Mouse (Mus musculus): ENCODE data around the gene Slc9a9.

The Slc9a9 gene

DNA sequence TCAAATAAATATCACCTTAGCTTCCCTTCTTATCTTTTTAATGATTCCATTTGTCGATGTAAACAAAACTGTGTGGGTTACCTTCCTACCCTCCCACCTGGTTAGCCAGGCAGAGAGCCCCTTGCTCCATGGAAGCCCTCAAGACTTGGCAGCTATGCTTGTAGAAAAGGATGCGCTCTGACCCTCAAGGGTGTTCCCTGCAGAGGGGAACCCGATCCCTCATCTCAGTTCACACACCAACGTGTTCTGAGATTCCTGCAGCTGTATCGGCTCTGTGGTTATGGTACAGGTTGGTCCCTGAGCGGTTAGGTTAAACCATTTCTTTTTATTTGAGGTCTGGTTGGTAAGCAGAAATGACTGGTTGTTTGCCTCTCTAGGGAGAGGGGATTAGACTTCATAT is 484.3 kb downstream of the Slc9a9 start:
- no peak for ATAC-seq (ENCODE audit: low TSS enrichment)

DNA sequence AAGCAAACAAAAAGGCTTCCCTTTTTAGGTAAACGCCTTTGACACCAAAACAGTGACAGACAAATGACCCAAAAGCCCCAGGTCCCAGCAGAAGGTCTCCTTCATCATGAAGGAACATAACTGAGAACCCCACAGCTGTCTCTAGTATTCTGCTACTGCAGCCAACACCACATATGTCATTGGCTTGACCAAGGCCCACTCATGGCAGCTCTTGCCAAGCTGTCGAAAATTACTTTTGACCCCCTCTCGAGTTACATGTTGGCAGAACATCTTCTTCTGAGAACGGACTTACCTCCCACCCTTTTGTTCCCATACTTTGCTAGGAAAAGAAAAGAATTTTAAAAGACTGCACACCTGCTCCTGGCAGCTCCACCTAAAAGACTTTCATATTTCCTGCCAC is 488.2 kb downstream of the Slc9a9 start:
- no peak for ATAC-seq (ENCODE audit: low TSS enrichment)

DNA sequence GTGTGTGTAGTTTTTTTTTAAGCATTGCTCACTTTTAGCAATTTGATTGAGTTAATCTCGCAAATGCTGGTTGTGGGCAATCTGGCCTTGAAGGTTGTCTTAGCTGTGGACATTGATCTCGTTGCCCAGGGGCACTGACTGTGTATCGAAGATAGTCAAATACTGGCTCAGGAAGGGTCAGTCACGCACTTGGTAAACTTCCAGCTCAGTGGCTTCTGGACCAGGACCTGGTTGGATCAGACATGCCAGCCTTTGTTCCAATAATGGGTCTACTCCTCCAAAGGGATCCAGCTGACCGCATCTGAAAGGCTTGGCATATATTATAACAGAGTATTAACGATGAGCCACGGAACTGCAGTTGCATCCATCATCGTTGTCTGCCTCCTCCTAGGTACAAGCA is 489.2 kb downstream of the Slc9a9 start:
- ATAC-seq (ENCODE audit: low TSS enrichment): no peak

DNA sequence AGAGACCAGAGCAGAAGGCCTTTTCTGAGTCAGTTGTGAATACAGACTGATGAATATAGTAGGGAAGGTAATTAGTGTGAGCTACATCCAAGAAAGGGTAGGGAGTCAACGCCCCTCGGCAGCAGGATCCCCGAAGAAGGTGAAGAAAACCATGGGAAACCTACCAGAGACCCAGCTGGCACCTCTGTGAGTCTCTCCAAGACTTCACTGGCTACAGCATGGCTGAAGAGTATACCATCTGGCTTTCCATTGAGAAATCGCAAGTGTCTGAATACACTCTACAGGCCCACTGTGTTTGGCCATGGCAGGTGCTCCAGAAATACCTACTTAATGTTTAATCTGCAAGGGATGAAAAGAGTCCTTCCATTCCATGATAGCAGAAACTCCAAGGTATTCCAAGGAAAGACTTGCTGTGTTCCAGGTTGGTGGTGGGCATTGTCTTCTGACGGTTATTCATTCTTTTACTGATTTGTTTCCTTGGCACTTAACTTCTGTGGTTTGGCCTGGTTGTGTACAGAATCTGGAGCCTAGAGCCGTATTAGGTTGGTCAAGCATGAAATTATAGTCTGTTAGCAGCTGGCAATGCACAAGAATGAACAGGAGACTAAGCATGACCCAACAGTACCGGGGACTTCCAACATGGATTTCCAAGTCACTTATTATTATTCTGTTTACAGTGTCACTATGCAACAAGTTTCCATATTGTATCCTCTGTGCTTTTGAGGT is 491.0 kb downstream of the Slc9a9 start:
- ATAC-seq (ENCODE audit: low TSS enrichment): no peak

DNA sequence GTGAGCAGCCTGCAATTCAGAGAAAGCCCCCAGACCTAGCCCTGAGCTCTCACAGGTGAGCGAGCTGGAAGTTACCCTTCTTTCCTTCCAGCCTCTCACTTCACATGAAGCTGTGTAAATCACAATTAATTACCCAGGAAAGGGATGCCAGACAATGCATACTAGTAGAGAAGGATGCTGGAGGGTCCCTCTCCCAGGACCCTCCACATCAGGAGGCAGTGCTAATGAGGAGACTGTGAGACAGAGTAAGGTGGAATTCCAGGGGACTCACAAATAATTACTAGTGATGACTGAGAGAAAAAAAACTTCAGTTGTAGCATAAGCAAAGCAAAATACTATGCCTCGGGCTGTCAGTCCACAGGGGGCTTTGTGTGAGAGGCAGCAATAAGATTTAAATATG is 492.0 kb downstream of the Slc9a9 start:
- no peak for ATAC-seq (ENCODE audit: low TSS enrichment)

DNA sequence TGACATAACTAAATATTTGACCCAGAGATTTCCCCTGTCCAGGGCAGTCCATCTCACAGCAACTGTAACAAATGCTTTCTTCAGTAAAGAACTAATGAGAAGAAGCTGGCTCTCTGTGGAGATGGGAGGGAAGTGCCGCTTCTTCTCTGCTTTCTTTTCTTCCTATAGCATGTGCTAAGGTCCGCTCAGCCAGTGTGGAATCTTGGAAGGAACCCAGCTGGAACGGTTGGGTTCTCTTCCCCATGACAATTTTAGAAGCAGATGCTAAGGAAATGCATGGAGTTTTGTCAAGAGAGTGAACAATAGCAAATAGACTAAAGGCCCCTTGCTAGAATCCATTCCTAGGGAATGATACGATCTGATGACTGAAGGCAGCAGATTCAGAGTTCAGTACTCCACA is 496.5 kb downstream of the Slc9a9 start:
- peak; percentile 79 for ATAC-seq (ENCODE audit: low TSS enrichment)

DNA sequence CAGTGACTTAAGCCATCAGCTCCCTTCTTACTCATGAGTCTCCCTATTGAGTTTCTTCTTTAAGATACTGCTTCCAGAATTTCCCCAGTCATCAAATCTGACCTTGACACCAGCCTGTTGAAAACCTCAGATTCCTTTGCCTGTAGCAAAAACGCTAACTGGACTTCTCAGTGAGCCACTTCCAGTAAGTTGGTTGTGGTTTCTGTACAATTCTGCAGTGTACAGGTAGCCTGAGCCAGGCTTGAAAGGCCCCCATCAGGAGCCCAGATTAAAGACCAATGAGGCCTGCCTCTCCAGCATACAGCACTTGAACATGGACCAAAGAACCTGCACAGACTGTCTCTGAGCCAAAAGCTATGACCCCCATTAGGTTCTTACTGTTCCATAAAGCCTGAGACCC is 498.1 kb downstream of the Slc9a9 start:
- ATAC-seq (ENCODE audit: low TSS enrichment): no peak

DNA sequence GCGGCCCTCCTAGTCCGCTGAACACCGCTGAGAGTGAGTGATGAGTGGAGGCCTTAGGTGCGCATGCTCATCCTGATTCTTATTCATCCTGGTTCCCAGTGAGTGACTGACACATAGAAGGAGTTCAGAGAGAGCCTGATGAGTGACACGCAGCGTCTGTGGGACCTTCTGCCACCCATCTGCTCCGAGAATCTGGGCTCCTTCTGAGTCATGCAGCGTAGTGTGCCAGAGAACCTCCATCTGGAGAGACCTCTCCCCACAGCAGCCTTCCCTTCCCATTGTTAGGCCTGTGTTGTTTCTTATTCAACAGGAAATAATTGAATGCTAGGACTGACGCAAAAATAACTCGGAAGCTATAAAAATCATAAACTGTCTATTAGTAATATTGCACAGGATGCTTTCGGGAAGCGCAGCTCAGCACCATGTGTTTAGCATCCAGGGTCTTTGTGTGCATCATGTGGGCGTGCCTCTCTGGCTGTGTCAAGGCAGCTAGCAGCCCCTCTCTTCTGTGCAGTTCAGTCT is 498.8 kb downstream of the Slc9a9 start:
- peak; percentile 66 for ATAC-seq (ENCODE audit: low TSS enrichment)

DNA sequence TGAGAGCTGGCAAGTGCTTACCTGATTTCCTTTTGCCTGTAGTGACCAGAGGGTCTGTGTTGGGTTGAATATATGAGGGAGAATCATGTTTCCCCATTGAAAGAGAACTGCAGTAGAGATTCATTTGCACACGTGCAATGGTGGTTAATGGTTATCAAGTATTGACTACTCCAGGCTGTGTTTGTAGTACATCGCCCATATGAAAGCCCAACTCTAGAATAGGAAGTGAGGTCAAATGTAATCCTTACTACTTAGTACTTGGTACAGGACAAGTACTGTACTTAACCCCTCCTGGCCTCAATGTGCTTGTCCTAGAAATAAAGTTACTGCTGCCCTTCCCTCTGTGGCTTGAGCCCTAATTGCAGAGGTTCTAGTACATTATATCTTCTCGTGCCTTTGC is 508.5 kb downstream of the Slc9a9 start:
- ATAC-seq (ENCODE audit: low TSS enrichment): no peak

DNA sequence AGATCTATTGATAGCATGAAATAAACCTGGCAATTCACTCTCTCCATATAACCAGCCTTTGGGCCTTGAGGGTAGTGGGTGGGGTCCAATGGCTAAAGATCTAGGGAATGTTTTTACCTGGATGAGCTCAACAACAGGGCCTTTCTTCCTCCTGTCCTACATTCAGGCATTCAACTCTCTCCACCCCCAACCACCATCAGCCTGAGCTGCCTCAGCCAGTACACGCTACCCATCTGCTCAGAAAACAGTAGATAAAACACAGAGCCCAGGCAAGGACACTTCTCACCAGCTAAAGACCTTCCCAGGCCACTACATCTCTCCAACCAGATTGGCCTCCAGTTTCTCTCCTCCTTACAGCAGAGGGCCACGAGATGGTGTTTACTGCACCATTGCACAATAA is 510.3 kb downstream of the Slc9a9 start:
- peak; percentile 57 for ATAC-seq (ENCODE audit: low TSS enrichment)

DNA sequence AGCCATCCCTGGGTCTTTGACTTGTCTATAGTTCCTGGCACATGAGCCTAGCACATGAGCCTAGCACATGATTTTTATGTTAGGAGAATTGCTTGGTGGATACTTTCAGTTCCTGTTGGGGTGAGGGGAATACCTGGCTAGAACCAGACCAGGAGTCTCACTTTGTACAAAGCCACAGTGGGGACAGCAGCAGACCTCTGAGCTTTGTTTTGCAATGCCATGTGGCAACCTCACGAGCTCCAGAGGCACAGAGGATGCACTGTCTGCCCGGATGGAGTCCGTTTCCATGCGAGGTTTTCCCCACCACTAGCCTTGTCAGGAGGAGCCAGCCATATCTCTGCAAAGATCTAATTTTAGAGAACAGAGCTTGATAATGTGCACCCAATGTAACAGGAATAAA is 510.9 kb downstream of the Slc9a9 start:
- ATAC-seq (ENCODE audit: low TSS enrichment): 0 out of 2 replicates have a peak, but pooled peaks have one; percentile 13

DNA sequence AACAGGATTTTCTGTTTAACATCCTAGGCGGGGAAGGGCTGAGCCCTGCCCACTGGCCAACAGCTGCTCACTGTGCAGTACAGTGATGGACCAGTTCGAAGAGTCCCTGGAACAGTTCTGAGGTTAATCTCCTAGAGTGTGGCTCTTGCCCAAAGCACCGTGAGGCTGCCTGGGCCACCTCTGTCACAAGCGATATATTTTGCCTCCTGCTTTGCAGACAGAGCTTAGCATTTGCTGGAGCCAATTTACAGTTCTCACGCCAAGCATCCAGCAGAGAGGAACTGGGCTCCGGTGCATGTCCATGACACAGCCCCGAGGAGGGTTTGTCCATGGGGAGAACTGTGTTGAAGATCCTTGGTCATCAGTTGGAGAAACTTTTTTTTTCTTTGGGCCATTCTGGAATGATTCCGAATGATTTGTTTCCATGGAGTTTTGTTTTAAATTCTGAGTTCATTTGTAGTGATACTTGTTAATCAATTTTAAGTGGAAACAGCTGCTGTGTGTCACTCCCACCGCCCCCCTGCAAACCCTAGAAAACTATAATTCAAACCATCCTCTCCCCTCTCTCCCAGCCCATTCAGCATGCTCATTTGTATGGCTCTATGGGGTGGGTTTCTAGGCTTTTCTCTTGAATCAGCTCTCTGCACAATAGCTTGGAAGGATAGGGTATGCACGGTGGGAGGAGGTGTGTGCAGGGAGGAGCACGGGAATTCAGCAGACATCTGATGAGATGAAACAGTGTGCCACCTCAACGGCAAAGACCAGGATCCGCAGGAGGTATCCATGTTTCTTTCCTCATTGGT is 511.7 kb downstream of the Slc9a9 start:
- ATAC-seq (ENCODE audit: low TSS enrichment): no peak

DNA sequence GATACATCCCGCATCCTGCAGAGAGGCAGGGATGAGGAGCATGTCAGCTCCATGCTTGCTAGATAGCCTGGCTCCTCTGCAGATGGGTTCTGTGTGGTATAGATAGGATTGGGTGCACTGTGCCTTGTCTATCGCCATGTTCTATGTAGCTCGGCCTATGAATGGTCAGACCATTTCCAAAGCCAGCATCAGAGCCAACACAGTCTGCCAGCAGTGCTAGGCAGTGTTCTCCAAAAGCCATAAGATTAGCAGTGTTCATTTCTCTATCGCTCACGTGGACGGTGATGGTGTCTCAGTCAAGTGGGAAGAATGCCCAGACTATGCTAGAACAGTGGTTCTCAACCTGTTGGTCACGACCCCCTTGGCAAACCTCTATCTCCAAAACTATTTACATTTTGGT is 512.6 kb downstream of the Slc9a9 start:
- no peak for ATAC-seq (ENCODE audit: low TSS enrichment)

DNA sequence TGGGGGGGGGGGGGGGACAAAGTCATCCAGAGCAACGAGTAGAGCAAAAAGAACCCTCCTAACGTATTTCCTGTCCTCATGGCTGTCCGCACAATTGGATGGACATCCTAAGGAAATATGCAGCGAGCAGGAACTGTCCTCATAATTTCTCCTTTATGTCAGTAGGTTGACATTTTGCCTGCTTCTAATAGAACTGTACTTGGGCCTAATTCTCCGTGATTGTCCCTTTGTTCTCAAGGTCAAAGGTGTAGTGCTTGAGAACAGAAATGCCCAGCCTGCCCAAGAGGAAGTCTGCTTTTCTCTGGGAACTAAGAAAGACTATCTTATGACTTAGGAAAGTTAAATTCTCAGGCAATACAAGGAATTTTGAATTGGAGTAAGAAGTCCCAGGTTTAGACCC is 514.7 kb downstream of the Slc9a9 start:
- no peak for ATAC-seq (ENCODE audit: low TSS enrichment)

DNA sequence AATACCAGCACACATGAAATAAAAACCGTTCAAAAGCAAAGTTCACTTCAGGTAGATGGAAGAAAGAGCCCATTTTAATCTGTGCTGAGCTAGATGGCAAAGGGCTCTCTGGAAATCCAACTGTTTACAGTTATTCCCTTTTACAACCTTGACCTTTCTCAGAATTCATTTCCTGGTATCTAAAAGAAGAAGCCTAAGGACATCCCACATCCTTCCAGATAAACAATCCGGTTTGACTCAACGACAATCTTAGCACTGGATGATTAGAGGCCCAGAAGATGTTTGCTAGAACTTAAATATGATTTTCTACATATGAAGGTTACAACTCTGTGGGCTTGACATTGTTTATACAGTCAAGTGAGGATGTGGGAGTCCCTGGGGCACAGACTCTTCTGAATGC is 516.1 kb downstream of the Slc9a9 start:
- no peak for ATAC-seq (ENCODE audit: low TSS enrichment)

DNA sequence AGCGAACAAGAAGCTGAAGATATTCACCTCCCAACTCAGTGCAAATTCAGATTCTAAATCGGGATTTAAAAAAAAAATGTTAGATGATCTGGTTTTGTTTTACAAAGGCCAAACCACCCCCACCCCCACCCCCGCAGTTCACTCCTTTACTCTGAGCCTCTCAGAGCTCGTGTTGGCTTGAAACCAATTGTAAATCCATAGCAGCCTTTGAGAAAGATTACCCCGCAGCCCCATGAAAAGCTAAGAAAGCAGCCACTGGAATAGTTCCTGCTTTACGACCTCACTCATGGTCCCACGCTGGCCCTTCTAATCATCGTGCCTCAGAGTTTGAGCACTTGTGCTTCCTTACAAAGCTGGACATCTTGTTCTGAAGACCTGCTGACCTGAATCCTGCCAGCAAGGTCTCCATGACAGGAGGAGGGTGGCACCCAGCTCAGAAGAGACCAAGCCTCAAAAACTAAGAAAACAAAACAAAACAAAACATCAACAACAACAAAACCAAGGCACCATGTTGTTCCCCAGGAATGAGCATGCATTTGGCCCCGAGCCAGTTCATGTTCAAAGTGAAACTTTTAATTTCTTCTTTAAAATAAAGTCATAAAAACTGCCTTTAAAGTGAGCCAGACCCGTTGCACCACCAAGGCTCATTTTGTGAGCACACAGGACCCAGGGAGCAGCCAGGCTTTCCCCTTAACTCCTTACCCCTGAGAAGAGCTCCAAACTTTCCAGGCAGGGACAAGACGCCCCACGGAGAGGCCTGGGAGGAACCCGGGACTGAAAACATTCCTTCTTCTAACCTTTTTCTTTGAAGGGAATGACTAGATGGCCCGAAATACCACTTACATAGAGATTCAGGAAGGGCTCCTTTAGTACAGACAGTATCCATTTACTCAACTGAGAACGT is 516.9 kb downstream of the Slc9a9 start:
- no peak for ATAC-seq (ENCODE audit: low TSS enrichment)

DNA sequence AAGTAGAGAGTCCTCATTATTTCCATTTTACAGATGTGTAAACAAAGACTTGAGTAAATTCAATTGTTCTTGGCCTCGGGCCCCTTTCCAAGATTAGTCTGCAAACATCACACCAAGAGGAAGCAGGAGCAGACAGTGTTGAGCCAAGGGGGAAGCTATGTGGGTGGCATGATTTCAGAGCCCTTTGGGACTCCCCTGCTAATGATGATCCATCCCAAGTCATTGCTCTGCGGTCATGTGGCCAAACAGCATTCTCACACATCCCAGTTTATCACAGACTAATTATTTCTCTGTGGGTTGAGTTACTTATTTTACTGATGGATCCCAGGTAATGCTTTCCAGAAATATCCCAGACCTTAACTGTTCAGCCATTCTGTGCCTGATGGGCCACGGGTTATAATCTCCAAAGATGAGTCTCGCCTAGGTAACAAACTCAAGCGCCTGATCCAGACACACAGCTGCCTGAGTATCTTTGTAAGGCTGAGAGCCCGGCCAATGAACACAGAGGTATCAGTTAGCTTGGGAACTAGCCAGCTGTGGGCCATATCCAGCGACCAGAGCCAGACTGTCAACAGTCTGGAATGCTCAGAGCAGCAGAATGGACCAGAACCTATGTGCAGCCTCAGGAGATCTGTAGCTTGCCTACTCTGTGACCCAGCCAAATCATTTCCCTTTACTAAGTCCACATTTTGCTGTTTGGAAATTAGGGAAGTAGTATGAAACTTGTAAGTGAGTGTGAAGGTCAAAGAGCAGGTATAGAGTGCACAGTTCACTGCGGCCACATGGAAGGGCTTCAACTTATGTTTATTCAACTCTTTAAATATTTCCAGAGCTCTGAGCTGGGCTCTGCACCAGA is 518.9 kb downstream of the Slc9a9 start:
- no peak for ATAC-seq (ENCODE audit: low TSS enrichment)

DNA sequence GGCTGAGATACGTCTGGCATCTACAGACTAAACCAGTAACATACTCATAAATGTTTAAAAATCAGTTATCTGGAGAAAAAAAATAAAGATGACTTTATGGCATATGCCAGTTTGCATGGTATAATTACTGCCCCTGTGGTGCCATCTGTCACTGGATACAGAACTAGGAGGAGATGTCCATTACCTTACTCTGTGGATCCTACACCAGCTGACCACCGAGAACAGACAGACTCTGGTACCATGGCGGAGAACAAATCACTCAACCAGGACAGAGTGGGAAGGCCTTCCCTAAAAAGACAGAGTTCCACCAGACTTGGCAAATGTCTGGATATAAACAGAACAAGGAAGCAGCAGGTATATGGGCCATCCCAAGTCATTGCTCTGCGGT is 519.5 kb downstream of the Slc9a9 start:
- ATAC-seq (ENCODE audit: low TSS enrichment): no peak

DNA sequence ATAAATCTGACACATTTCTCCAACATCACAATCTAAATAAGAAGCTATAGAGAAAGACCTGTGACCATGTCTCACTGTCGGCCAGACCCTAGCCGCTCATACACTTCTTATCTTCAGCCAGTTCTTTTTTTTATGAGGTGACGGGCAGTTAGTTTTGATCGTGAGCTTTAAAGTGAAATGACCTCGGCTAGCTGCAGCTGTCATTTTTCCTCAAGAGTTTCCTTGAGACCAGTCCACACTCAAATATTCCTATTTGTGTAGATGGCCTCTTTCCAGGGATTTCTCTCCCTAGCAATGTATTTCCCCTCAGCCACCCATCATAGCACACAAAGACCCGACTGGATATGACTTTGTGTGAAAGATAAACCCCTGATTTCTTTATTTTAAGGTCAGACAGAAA is 521.7 kb downstream of the Slc9a9 start:
- ATAC-seq (ENCODE audit: low TSS enrichment): no peak

DNA sequence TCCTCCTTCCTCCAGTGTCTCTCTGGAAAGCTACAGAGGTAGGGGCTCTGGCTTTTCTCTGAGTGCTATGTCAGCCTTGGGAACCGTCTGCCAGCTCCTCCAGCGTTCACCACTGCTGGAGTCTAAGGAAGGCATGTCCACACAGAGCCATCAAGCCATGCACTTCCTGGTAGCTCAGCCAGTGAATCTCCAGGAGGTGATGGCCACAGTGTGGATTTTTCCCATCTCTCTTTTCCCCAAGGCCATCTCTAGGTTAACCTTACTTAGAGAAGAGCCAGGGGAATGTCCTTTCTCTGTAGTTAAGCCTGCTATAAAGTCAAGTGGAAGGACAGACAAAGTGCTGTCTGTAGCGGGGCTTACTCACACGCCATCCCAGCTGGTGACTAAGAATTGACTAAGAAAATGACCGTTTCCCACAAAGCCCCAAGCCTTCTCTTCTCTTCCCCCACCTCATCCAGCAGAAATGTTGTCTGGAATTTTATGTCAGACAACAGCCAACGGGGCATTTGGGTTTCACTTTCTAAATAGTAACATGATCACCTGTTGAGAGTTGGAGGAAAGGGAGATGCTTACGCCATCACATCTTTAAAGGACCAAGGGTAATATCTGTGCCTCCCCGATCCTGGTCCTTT is 523.3 kb downstream of the Slc9a9 start:
- no peak for ATAC-seq (ENCODE audit: low TSS enrichment)

DNA sequence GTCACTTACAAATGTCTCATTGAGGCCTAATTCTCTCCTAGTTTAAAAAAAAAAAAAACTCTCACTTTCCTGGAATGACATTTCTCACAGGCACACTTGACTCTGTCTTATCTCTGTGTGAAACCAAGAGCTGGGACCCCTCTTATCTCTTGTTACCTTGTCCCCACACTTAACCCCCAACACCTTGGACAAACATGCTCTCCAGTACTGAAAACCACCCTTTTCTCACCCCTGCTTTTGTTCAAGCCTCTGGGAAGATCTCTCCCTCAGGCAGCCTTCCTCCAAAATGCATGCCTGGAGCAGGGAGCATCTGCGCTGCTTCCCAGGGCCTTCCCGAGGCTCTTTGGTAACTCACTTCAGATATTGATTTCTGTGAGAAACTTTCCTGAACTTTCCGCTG is 524.0 kb downstream of the Slc9a9 start:
- ATAC-seq (ENCODE audit: low TSS enrichment): no peak
